Mouse (Mus musculus) kidney, postnatal 0 days (tissue): ENCODE data around the gene Mrpl52. TPM values are rescaled to one million over a fixed set of nuclear protein-coding genes. Genes with fewer than 3 reads are reported as not detected.

Experiments used
- ATAC-seq: fragments of 200-750 bp; cut with Nextera tagmentation; replicated peaks from 2 replicates; pipeline ENCODE4 v1.8.0; 2017; ENCODE audit warnings: low read depth, moderate number of reproducible peaks, moderate TSS enrichment, moderate library complexity; ENCODE audit not compliant: low FRiP score
- DNase-seq: peaks from one replicate; pipeline ENCODE4 v3.0.0-alpha.2; 2016; ENCODE audit warnings: low spot score
- H3K27ac ChIP-seq: fragments of 300-500 bp; sonication (generic); 2 replicates; pipeline ENCODE4 v1.5.1; 2014; ENCODE audit warnings: mild to moderate bottlenecking
- H3K27me3 ChIP-seq: fragments of 300-500 bp; sonication (generic); 2 replicates; pipeline ENCODE4 v1.6.1; 2014; ENCODE audit warnings: low read length, mixed read lengths; ENCODE audit not compliant: insufficient read depth
- H3K36me3 ChIP-seq: fragments of 300-500 bp; sonication (generic); 2 replicates; pipeline ENCODE4 v1.6.1; 2014; ENCODE audit warnings: low read length, mixed read lengths; ENCODE audit not compliant: insufficient read depth
- H3K4me1 ChIP-seq: fragments of 300-500 bp; sonication (generic); replicated peaks from 2 replicates; pipeline ENCODE4 v1.6.1; 2014; ENCODE audit warnings: antibody characterized with exemption, low read length, mixed read lengths; ENCODE audit not compliant: insufficient read depth
- H3K4me2 ChIP-seq: fragments of 300-500 bp; sonication (generic); 2 replicates; pipeline ENCODE4 v1.6.1; 2014; ENCODE audit warnings: mild to moderate bottlenecking, low read length, moderate library complexity, mixed read lengths
- H3K4me3 ChIP-seq: fragments of 300-500 bp; sonication (generic); replicated peaks from 2 replicates; pipeline ENCODE4 v1.5.1; 2014; ENCODE audit warnings: low read depth, low read length
- H3K9ac ChIP-seq: fragments of 300-500 bp; sonication (generic); 2 replicates; pipeline ENCODE4 v1.6.1; 2014; ENCODE audit warnings: low read depth, low read length
- H3K9me3 ChIP-seq: fragments of 300-500 bp; sonication (generic); replicated peaks from 2 replicates; pipeline ENCODE4 v1.6.1; 2016; ENCODE audit warnings: low read length, inconsistent platforms, mixed read lengths
- CTCF ChIP-seq: IDR thresholded peaks from 2 replicates; pipeline ENCODE4 v1.5.1; 2016; ENCODE audit warnings: antibody characterized with exemption, low read depth, mild to moderate bottlenecking, moderate library complexity
- WGBS: fragments of 180-500 bp; shearing (Covaris S2); extraction: QIAGEN DNeasy Blood & Tissue Kit; methylation state at CpG from one replicate; pipeline ENCODE4 v1.1.7; 2014; 5-methylcytosine and 5-hydroxymethylcytosine counted together
- polyA plus RNA-seq: library from polyadenylated mRNA; unstranded; fragments of >200 nt; fragmentation: Nextera tagmentation; extraction: Ambion mirVana; gene quantifications from 2 replicates; pipeline ENCODE4 v1.2.1, GENCODE M21; 2015

The Mrpl52 gene
- polyA plus RNA-seq, 1 experiment from 2014 or later = 408 TPM

GRCm38 (mm10) chr14:54425540-54425939, 1.2 kb upstream of the Mrpl52 start:
- Histone ChIP-seq H3K4me3 (no peak overlapping the region), H3K36me3 (0 out of 2 replicates have a peak, but pooled peaks cover 6% of the 10 kb centered on the region), H3K9ac (no peak overlapping the region), H3K9me3 (no peaks in the 10 kb centered on the region), H3K4me2 (no peak overlapping the region), H3K4me1 (peaks cover 10% of the 10 kb centered on the region), H3K27me3 (no peaks in the 10 kb centered on the region), H3K27ac (no peak overlapping the region)
- WGBS = 84% methylated on average over 1 of the region's 1 CpGs
- TF ChIP-seq CTCF = no peak
- DNase-seq (no peak), ATAC-seq (no peak)

- Histone ChIP-seq H3K27ac (peak overlapping the region; percentile 83), H3K4me1 (peaks cover 16% of the 10 kb centered on the region), H3K27me3 (no peaks in the 10 kb centered on the region), H3K9ac (peak overlapping the region; percentile 85), H3K9me3 (no peaks in the 10 kb centered on the region), H3K4me3 (peak overlapping the region; percentile 82), H3K4me2 (peak overlapping the region; percentile 69), H3K36me3 (0 out of 2 replicates have a peak, but pooled peaks cover 6% of the 10 kb centered on the region)
- no peak for TF ChIP-seq CTCF
- 33% methylated on average over 14 of the region's 14 CpGs for WGBS
- DNase-seq (no peak), ATAC-seq (no peak)
Measured at GRCm38 (mm10) chr14:54426003-54426688, 563 bp upstream of the Mrpl52 start.

GRCm38 (mm10) chr14:54427696-54428095, 987 bp downstream of the Mrpl52 start:
- Histone ChIP-seq H3K4me1 (peaks cover 17% of the 10 kb centered on the region), H3K27me3 (no peaks in the 10 kb centered on the region), H3K27ac (no peak overlapping the region), H3K4me3 (peak overlapping the region; percentile 82), H3K9me3 (no peaks in the 10 kb centered on the region), H3K36me3 (0 out of 2 replicates have a peak, but pooled peaks cover 6% of the 10 kb centered on the region), H3K9ac (no peak overlapping the region), H3K4me2 (peak overlapping the region; percentile 69)
- no peak for DNase-seq
- TF ChIP-seq CTCF = no peak
- WGBS = 87% methylated on average over 7 of the region's 7 CpGs
- ATAC-seq = no peak

- TF ChIP-seq CTCF = no peak
- ATAC-seq = no peak
- WGBS = 85% methylated on average over 5 of the region's 5 CpGs
- no peaks in the 10 kb centered on the region for H3K27me3 ChIP-seq
- H3K4me2 ChIP-seq = no peak overlapping the region
- H3K4me1 ChIP-seq = peaks cover 17% of the 10 kb centered on the region
- H3K9ac ChIP-seq = no peak overlapping the region
- H3K4me3 ChIP-seq = no peak overlapping the region
- no peak overlapping the region for H3K27ac ChIP-seq
- no peak for DNase-seq
- 0 out of 2 replicates have a peak, but pooled peaks cover 6% of the 10 kb centered on the region for H3K36me3 ChIP-seq
- H3K9me3 ChIP-seq = no peaks in the 10 kb centered on the region
Measured at GRCm38 (mm10) chr14:54428421-54428820, 1.7 kb downstream of the Mrpl52 start.

GRCm38 (mm10) chr14:54429332-54430093, 2.8 kb downstream of the Mrpl52 start:
- Histone ChIP-seq H3K4me2 (peak overlapping the region; percentile 70; the same call in 1 of the 2 replicates), H3K27ac (no peak overlapping the region), H3K4me3 (no peak overlapping the region), H3K9me3 (no peaks in the 10 kb centered on the region), H3K27me3 (no peaks in the 10 kb centered on the region), H3K9ac (no peak overlapping the region), H3K4me1 (peaks cover 26% of the 10 kb centered on the region), H3K36me3 (0 out of 2 replicates have a peak, but pooled peaks cover 6% of the 10 kb centered on the region)
- 36% methylated on average over 7 of the region's 7 CpGs for WGBS
- DNase-seq = no peak
- no peak for TF ChIP-seq CTCF
- ATAC-seq = no peak

- H3K4me3 ChIP-seq = peak overlapping the region; percentile 89
- H3K36me3 ChIP-seq = 0 out of 2 replicates have a peak, but pooled peaks cover 6% of the 10 kb centered on the region
- TF ChIP-seq CTCF = no peak
- peaks cover 27% of the 10 kb centered on the region for H3K4me1 ChIP-seq
- H3K9me3 ChIP-seq = no peaks in the 10 kb centered on the region
- whole genome bisulfite sequencing = 6% methylated on average over 18 of the region's 18 CpGs
- peak overlapping the region; percentile 98 for H3K9ac ChIP-seq
- DNase-seq (no peak), ATAC-seq (no peak)
- peak overlapping the region; percentile 97 for H3K27ac ChIP-seq
- H3K4me2 ChIP-seq = peak overlapping the region; percentile 70
- no peaks in the 10 kb centered on the region for H3K27me3 ChIP-seq
Measured at GRCm38 (mm10) chr14:54430406-54431145, 3.9 kb downstream of the Mrpl52 start.
